Mouse (Mus musculus) limb, embryonic 15.5 days (tissue): Measurements from ENCODE around the gene Mis12. TPM values are rescaled to one million over a fixed set of nuclear protein-coding genes. Genes with fewer than 3 reads are reported as not detected.
A peak's percentile ranks its signal among the peaks of the same experiment; 100 is the strongest.

ENCODE experiments used
- ATAC-seq: fragments of 200-750 bp; cut with Nextera tagmentation; 2 replicates; pipeline ENCODE4 v1.8.0; 2017; ENCODE audit warnings: low read depth, moderate TSS enrichment; ENCODE audit not compliant: insufficient number of reproducible peaks, low FRiP score, low TSS enrichment
- H3K27ac ChIP-seq: fragments of 300-500 bp; sonication (generic); 2 replicates; pipeline ENCODE4 v1.5.1; 2015; ENCODE audit warnings: moderate library complexity, mild to moderate bottlenecking, inconsistent platforms
- H3K27me3 ChIP-seq: fragments of 300-500 bp; sonication (generic); 2 replicates; pipeline ENCODE4 v1.6.1; 2015; ENCODE audit warnings: inconsistent platforms
- H3K36me3 ChIP-seq: fragments of 300-500 bp; sonication (generic); 2 replicates; pipeline ENCODE4 v1.6.1; 2015; ENCODE audit warnings: inconsistent platforms
- H3K4me1 ChIP-seq: fragments of 300-500 bp; sonication (generic); 2 replicates; pipeline ENCODE4 v1.6.1; 2015; ENCODE audit warnings: inconsistent platforms
- H3K4me2 ChIP-seq: fragments of 300-500 bp; sonication (generic); 2 replicates; pipeline ENCODE4 v1.6.1; 2015; ENCODE audit warnings: mild to moderate bottlenecking, inconsistent platforms
- H3K4me3 ChIP-seq: fragments of 300-500 bp; sonication (generic); 2 replicates; pipeline ENCODE4 v1.5.1; 2015; ENCODE audit warnings: mild to moderate bottlenecking, inconsistent platforms
- H3K9ac ChIP-seq: fragments of 300-500 bp; sonication (generic); 2 replicates; pipeline ENCODE4 v1.6.1; 2015; ENCODE audit warnings: inconsistent platforms
- H3K9me3 ChIP-seq: fragments of 300-500 bp; sonication (generic); 2 replicates; pipeline ENCODE4 v1.6.1; 2016; ENCODE audit warnings: inconsistent platforms
- WGBS: fragments of 180-500 bp; shearing (Covaris S2); methylation state at CpG from one replicate; pipeline ENCODE4 v1.1.7; 2015; 5-methylcytosine and 5-hydroxymethylcytosine counted together
- polyA plus RNA-seq: library from polyadenylated mRNA; unstranded; fragments of >200 nt; fragmentation: Nextera tagmentation; extraction: Ambion mirVana; gene quantifications from 2 replicates; pipeline ENCODE4 v1.2.1, GENCODE M21; 2015

Mis12 gene
- polyA plus RNA-seq, 1 experiment from 2014 or later = 43.3 TPM

- Histone ChIP-seq H3K4me1 (peaks cover 14% of the 10 kb centered on the region), H3K9me3 (no peaks in the 10 kb centered on the region), H3K9ac (peak within 1 kb of the TSS; percentile 92), H3K36me3 (peaks cover 69% of the 10 kb centered on the region), H3K4me2 (peak within 1 kb of the TSS; percentile 52), H3K27me3 (no peaks in the 10 kb centered on the region), H3K27ac (peak within 1 kb of the TSS; percentile 29; the same call in 1 of the 2 replicates), H3K4me3 (peak within 1 kb of the TSS; percentile 100)
- ATAC-seq = peak; percentile 88
- WGBS = under 1% methylated on average over 45 of the region's 64 CpGs
Observed at GRCm38 (mm10) chr11:70982557-70983228, 36.7 kb upstream of the Mis12 start, which contains the start of gene C1qbp. C1qbp (minus strand) TSS chr11:70983026.

GRCm38 (mm10) chr11:71001167-71001566 lies 18.2 kb upstream of the Mis12 start:
- Histone ChIP-seq H3K4me2 (no peak overlapping the region), H3K27me3 (no peaks in the 10 kb centered on the region), H3K27ac (no peak overlapping the region), H3K9ac (no peak overlapping the region), H3K36me3 (peaks cover 44% of the 10 kb centered on the region), H3K4me3 (no peak overlapping the region), H3K4me1 (peaks cover 21% of the 10 kb centered on the region), H3K9me3 (no peaks in the 10 kb centered on the region)
- WGBS = 88% methylated on average over 4 of the region's 4 CpGs
- no peak for ATAC-seq

- H3K36me3 ChIP-seq = peaks cover 31% of the 10 kb centered on the region
- H3K4me1 ChIP-seq = peaks cover 21% of the 10 kb centered on the region
- H3K9ac ChIP-seq = peak overlapping the region; percentile 69
- H3K4me2 ChIP-seq = peak overlapping the region; percentile 82
- no peaks in the 10 kb centered on the region for H3K27me3 ChIP-seq
- no peaks in the 10 kb centered on the region for H3K9me3 ChIP-seq
- H3K27ac ChIP-seq = peak overlapping the region; percentile 89
- H3K4me3 ChIP-seq = peak overlapping the region; percentile 99
- peak; percentile 72 for ATAC-seq
- WGBS = under 1% methylated on average over 49 of the region's 49 CpGs
Observed at GRCm38 (mm10) chr11:71003611-71004315, 15.6 kb upstream of the Mis12 start.

- peak within 1 kb of the TSS; percentile 99 for H3K4me3 ChIP-seq
Observed at GRCm38 (mm10) chr11:71004316-71004773, 15.1 kb upstream of the Mis12 start, which contains the start of gene Dhx33. Dhx33 (minus strand) TSS chr11:71004437.

GRCm38 (mm10) chr11:71005046-71005445 lies 14.4 kb upstream of the Mis12 start:
- Histone ChIP-seq H3K27me3 (no peaks in the 10 kb centered on the region), H3K4me3 (peak overlapping the region; percentile 99), H3K36me3 (peaks cover 32% of the 10 kb centered on the region), H3K9ac (no peak overlapping the region), H3K27ac (no peak overlapping the region), H3K9me3 (no peaks in the 10 kb centered on the region), H3K4me2 (peak overlapping the region; percentile 37), H3K4me1 (peaks cover 21% of the 10 kb centered on the region)
- WGBS = 54% methylated on average over 5 of the region's 5 CpGs
- no peak for ATAC-seq

More at GRCm38 (mm10) chr11:71004316-71004773, 15.1 kb upstream of the Mis12 start, which contains the start of gene Dhx33:
- H3K27ac ChIP-seq = peak within 1 kb of the TSS; percentile 89
- peak within 1 kb of the TSS; percentile 82 for H3K4me2 ChIP-seq
- H3K9ac ChIP-seq = peak within 1 kb of the TSS; percentile 69
- H3K36me3 ChIP-seq = peaks cover 31% of the 10 kb centered on the region
- no peaks in the 10 kb centered on the region for H3K9me3 ChIP-seq
- WGBS = under 1% methylated on average over 35 of the region's 35 CpGs
- H3K4me1 ChIP-seq = peaks cover 21% of the 10 kb centered on the region
- H3K27me3 ChIP-seq = no peaks in the 10 kb centered on the region
- peak; percentile 98 for ATAC-seq

- no peak overlapping the region for H3K27ac ChIP-seq
- no peaks in the 10 kb centered on the region for H3K27me3 ChIP-seq
- no peak overlapping the region for H3K9ac ChIP-seq
- H3K36me3 ChIP-seq = peaks cover 42% of the 10 kb centered on the region
- H3K4me3 ChIP-seq = no peak overlapping the region
- 89% methylated on average over 6 of the region's 6 CpGs for WGBS
- ATAC-seq = no peak
- H3K4me1 ChIP-seq = peaks cover 21% of the 10 kb centered on the region
- H3K4me2 ChIP-seq = no peak overlapping the region
- no peaks in the 10 kb centered on the region for H3K9me3 ChIP-seq
Observed at GRCm38 (mm10) chr11:71007026-71007425, 12.4 kb upstream of the Mis12 start.

- no peak overlapping the region for H3K4me3 ChIP-seq
- peaks cover 13% of the 10 kb centered on the region for H3K4me1 ChIP-seq
- no peak overlapping the region for H3K27ac ChIP-seq
- peaks cover 49% of the 10 kb centered on the region for H3K36me3 ChIP-seq
- H3K27me3 ChIP-seq = no peaks in the 10 kb centered on the region
- H3K9ac ChIP-seq = no peak overlapping the region
- no peak for ATAC-seq
- no peak overlapping the region for H3K4me2 ChIP-seq
- WGBS = 84% methylated on average over 7 of the region's 7 CpGs
- H3K9me3 ChIP-seq = no peaks in the 10 kb centered on the region
Observed at GRCm38 (mm10) chr11:71007831-71008230, 11.6 kb upstream of the Mis12 start.

GRCm38 (mm10) chr11:71008321-71008720 lies 11.1 kb upstream of the Mis12 start:
- no peaks in the 10 kb centered on the region for H3K9me3 ChIP-seq
- whole genome bisulfite sequencing = 89% methylated on average over 3 of the region's 3 CpGs
- no peak for ATAC-seq
- H3K27ac ChIP-seq = no peak overlapping the region
- H3K4me3 ChIP-seq = no peak overlapping the region
- H3K9ac ChIP-seq = no peak overlapping the region
- H3K4me1 ChIP-seq = peaks cover 8% of the 10 kb centered on the region
- peaks cover 50% of the 10 kb centered on the region for H3K36me3 ChIP-seq
- no peaks in the 10 kb centered on the region for H3K27me3 ChIP-seq
- H3K4me2 ChIP-seq = no peak overlapping the region

GRCm38 (mm10) chr11:71012743-71013142 lies 6.7 kb upstream of the Mis12 start:
- Histone ChIP-seq H3K36me3 (peaks cover 58% of the 10 kb centered on the region), H3K9me3 (no peaks in the 10 kb centered on the region), H3K27ac (no peak overlapping the region), H3K9ac (no peak overlapping the region), H3K4me1 (peaks cover 12% of the 10 kb centered on the region; the same call in 1 of the 2 replicates), H3K4me3 (no peak overlapping the region), H3K27me3 (no peaks in the 10 kb centered on the region), H3K4me2 (no peak overlapping the region)
- 94% methylated on average over 7 of the region's 7 CpGs for WGBS
- ATAC-seq = no peak

GRCm38 (mm10) chr11:71017051-71017450 lies 2.4 kb upstream of the Mis12 start:
- Histone ChIP-seq H3K27me3 (no peaks in the 10 kb centered on the region), H3K4me3 (no peak overlapping the region), H3K4me1 (peaks cover 25% of the 10 kb centered on the region), H3K9me3 (no peaks in the 10 kb centered on the region), H3K36me3 (peaks cover 22% of the 10 kb centered on the region), H3K9ac (no peak overlapping the region), H3K4me2 (no peak overlapping the region), H3K27ac (no peak overlapping the region)
- 97% methylated on average over 1 of the region's 1 CpGs for WGBS
- no peak for ATAC-seq

- Histone ChIP-seq H3K4me3 (peak overlapping the region; percentile 80), H3K36me3 (peaks cover 16% of the 10 kb centered on the region), H3K4me1 (peaks cover 25% of the 10 kb centered on the region), H3K4me2 (peak overlapping the region; percentile 64), H3K9me3 (no peaks in the 10 kb centered on the region), H3K27me3 (no peaks in the 10 kb centered on the region), H3K9ac (peak overlapping the region; percentile 96), H3K27ac (peak overlapping the region; percentile 82)
- ATAC-seq = peak; percentile 1; the same call in 1 of the 2 replicates
- WGBS = 5% methylated on average over 28 of the region's 28 CpGs
Observed at GRCm38 (mm10) chr11:71018416-71019200, 803 bp upstream of the Mis12 start.
